Mouse (Mus musculus): ENCODE results near the gene Anapc15-ps.

DNA sequence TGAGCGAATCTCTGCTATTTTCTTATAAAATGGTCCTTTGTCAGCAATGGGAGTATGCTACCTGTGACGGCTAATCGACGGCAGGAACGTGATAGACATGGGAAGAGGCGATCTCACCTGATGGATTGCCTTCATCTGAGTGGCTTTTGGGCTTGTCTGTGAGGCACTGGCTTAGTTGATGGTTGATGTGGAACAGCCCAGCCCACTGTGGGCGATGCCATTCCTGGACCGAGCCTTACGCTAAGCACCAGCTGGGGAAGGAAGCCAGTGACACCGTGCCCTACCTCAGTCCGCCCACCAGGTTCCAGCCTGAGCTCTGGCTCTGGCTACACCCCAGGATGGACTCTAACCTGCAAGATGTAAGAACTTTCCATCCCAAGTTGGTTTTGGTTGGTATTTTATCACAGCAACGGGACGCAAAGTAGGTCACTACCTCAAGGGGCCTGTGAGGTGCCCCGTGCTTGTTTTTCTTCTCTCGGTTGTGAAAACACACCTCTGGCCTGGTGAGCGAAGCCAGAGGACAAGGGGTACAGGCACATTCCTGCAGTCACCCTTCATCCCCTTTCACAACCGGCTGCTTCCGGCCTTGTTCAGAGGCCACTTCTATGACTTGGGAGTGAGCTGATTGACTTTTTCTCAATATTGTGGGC lies 22.5 kb upstream of the Anapc15-ps start:
- TF ChIP-seq POLR2A (IDR thresholded peaks at IDR 0.05; ENCODE audit: control insufficient read depth, low read depth, low read length) (no peak), CTCF (IDR thresholded peaks at IDR 0.05; ENCODE audit: control insufficient read depth, insufficient read depth, insufficient replicate concordance, low read depth, low read length) (no peak)
